Mouse (Mus musculus) thymus, adult 2 months (tissue): ENCODE results near the gene Clstn1. TPM values are rescaled to one million over a fixed set of nuclear protein-coding genes. Genes with fewer than 3 reads are reported as not detected.

ENCODE experiments used
- DNase-seq: peaks from one replicate; pipeline ENCODE4 v3.0.0; 2021
- H3K27ac ChIP-seq: fragments of 200-500 bp; 2 replicates; pipeline ENCODE4 v1.5.1; 2012; ENCODE audit warnings: low read length, control low read depth; ENCODE audit not compliant: control insufficient read depth, insufficient read depth
- H3K27me3 ChIP-seq: fragments of 200-500 bp; 2 replicates; pipeline ENCODE4 v1.6.1; 2012; ENCODE audit warnings: mild to moderate bottlenecking, low read length, moderate library complexity, mixed read lengths; ENCODE audit not compliant: control insufficient read depth, insufficient read depth
- H3K36me3 ChIP-seq: fragments of 200-500 bp; 2 replicates; pipeline ENCODE4 v1.6.1; 2012; ENCODE audit warnings: mild to moderate bottlenecking, low read length, moderate library complexity; ENCODE audit not compliant: control insufficient read depth, insufficient read depth
- H3K4me1 ChIP-seq: fragments of 200-500 bp; replicated peaks from 2 replicates; pipeline ENCODE4 v1.6.1; 2012; ENCODE audit warnings: low read length; ENCODE audit not compliant: control insufficient read depth, insufficient read depth
- H3K4me3 ChIP-seq: fragments of 200-500 bp; 2 replicates; pipeline ENCODE4 v1.5.1; 2012; ENCODE audit warnings: mild to moderate bottlenecking, low read length, control low read depth, moderate library complexity; ENCODE audit not compliant: control insufficient read depth, insufficient read depth
- CTCF ChIP-seq: fragments of 200-500 bp; IDR thresholded peaks from 2 replicates; pipeline ENCODE4 v1.5.1; 2012; ENCODE audit warnings: mild to moderate bottlenecking, control low read depth, low read length, moderate library complexity, borderline replicate concordance; ENCODE audit not compliant: control insufficient read depth, poor library complexity, insufficient read depth; ENCODE audit errors: extremely low read depth
- POLR2A ChIP-seq: fragments of 200-500 bp; IDR thresholded peaks from 2 replicates; pipeline ENCODE4 v1.6.1; 2012; ENCODE audit warnings: mild to moderate bottlenecking, low read length, control low read depth, moderate library complexity; ENCODE audit not compliant: control insufficient read depth, poor library complexity, insufficient read depth; ENCODE audit errors: extremely low read depth
- WGBS: fragments of 180-500 bp; shearing (Covaris S2); methylation state at CpG from one replicate; pipeline ENCODE4 v1.1.7; 2018; 5-methylcytosine and 5-hydroxymethylcytosine counted together
- polyA plus RNA-seq: library from polyadenylated mRNA; depleted of rRNA; stranded (reverse); fragments of >200 nt; gene quantifications from 2 replicates; pipeline ENCODE4 v1.2.3, GENCODE M21; 2012

The Clstn1 gene
- polyA plus RNA-seq, 1 experiment: 24.5 TPM

DNA sequence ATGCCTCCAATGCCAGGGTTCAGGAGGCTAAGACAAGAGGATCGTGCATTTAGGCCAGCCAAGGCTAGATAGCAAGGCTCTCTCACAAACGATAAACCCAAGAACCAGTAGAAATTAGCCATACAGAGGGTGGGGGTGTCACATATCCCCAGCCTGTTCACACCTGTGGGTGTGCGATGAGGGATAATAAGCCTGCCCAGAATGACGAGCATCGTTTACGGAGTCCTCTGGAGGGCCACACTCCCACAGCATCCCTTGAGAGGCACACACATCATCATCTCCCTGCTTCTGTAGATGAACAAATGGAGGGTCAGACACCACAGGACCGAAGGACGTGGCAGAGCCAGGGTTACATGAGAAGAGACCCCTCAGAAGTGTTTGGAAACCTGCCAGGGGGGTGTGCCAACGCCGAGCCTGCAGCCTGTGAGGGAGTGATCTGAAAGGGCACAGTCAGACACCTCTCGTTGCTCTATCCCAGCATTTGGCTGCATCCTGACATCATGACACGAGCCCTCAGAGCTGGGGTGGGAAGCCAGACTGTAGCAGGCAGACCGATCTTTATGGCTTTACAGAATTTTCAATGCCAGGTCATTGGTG is 8.1 kb upstream of the Clstn1 start:
- TF ChIP-seq CTCF (no peak), POLR2A (no peak)
- H3K36me3 ChIP-seq: no peaks in the 10 kb centered on the region
- DNase-seq: no peak
- no peaks in the 10 kb centered on the region; the same call in 1 of the 2 replicates for H3K27me3 ChIP-seq
- H3K4me1 ChIP-seq: no peaks in the 10 kb centered on the region
- 81% methylated on average over 13 of the region's 13 CpGs for WGBS
- H3K4me3 ChIP-seq: no peak overlapping the region
- H3K27ac ChIP-seq: no peak overlapping the region

- H3K27me3 ChIP-seq: no peaks in the 10 kb centered on the region; the same call in 1 of the 2 replicates
Measured at GRCm38 (mm10) chr4:149578831-149579230, 7.4 kb upstream of the Clstn1 start.

GRCm38 (mm10) chr4:149585236-149585635 is 1.0 kb upstream of the Clstn1 start:
- H3K27me3 ChIP-seq: peaks cover 17% of the 10 kb centered on the region
- H3K4me1 ChIP-seq: peaks cover 11% of the 10 kb centered on the region
- H3K36me3 ChIP-seq: no peaks in the 10 kb centered on the region
- 81% methylated on average over 8 of the region's 8 CpGs for WGBS
- DNase-seq: no peak
- no peak overlapping the region for H3K4me3 ChIP-seq
- TF ChIP-seq POLR2A: no peak
- TF ChIP-seq CTCF: no peak
- no peak overlapping the region for H3K27ac ChIP-seq

More at GRCm38 (mm10) chr4:149578831-149579230, 7.4 kb upstream of the Clstn1 start:
- Histone ChIP-seq H3K4me3 (no peak overlapping the region), H3K36me3 (no peaks in the 10 kb centered on the region), H3K4me1 (no peaks in the 10 kb centered on the region), H3K27ac (no peak overlapping the region)
- WGBS: 75% methylated on average over 7 of the region's 7 CpGs
- no peak for TF ChIP-seq POLR2A
- TF ChIP-seq CTCF: no peak
- no peak for DNase-seq

DNA sequence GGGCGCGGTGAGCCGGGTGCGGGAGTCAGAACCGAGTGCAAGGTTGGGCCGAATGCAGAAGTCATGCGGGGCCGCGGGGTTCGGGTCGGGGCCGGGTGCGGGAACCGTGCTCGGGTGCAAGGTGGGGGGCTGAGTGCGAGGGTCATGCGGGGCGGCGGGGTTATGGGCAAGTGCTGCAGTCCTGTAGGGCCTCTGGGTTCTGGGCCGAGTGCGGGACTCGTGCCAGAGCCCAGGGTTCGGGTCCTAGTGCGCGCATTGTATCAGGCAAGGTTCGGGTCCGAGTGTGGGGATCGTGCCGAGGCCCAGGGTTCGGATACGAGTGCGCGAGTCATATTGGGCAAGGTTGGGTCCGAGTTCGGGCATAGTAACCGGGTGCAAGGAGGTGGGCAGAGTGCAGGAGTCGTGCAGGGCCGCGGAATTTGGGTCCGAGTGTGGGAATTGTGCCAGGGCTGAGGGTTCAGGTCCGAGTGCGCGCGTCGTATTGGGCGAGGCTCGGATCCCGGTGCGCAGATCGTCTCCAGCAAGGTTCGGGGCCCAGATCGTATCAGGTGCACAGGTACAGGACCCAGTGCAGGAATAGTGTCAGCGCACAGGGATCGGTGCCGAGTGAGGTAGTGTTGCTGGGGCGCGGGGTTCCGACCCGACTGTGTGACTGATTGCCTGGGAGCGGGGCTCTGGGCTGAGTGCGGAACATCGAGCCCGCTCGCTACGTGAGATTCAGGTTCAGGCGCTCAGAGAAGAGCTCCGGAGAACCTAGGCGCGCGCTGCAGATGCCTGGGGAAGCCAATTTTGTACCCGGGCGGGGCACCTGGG is 721 bp downstream of the Clstn1 start:
- TF ChIP-seq POLR2A: no peak
- no peak for TF ChIP-seq CTCF
- no peak overlapping the region for H3K27ac ChIP-seq
- H3K4me1 ChIP-seq: peaks cover 11% of the 10 kb centered on the region
- H3K27me3 ChIP-seq: peaks cover 17% of the 10 kb centered on the region
- DNase-seq: no peak
- WGBS: 4% methylated on average over 72 of the region's 72 CpGs
- no peaks in the 10 kb centered on the region for H3K36me3 ChIP-seq
- peak overlapping the region; percentile 47 for H3K4me3 ChIP-seq

GRCm38 (mm10) chr4:149587596-149588168 is 1.4 kb downstream of the Clstn1 start:
- H3K36me3 ChIP-seq: no peaks in the 10 kb centered on the region
- peaks cover 11% of the 10 kb centered on the region for H3K4me1 ChIP-seq
- H3K27ac ChIP-seq: no peak overlapping the region
- no peak for DNase-seq
- H3K27me3 ChIP-seq: peaks cover 17% of the 10 kb centered on the region
- H3K4me3 ChIP-seq: peak overlapping the region; percentile 47; the same call in 1 of the 2 replicates
- 38% methylated on average over 24 of the region's 24 CpGs for WGBS
- TF ChIP-seq POLR2A: no peak
- TF ChIP-seq CTCF: no peak

- Histone ChIP-seq H3K4me3 (no peak overlapping the region), H3K27ac (no peak overlapping the region), H3K4me1 (peaks cover 11% of the 10 kb centered on the region), H3K27me3 (peaks cover 17% of the 10 kb centered on the region), H3K36me3 (no peaks in the 10 kb centered on the region)
- WGBS: 62% methylated on average over 1 of the region's 1 CpGs
- TF ChIP-seq CTCF (no peak), POLR2A (no peak)
- DNase-seq: no peak
Measured at GRCm38 (mm10) chr4:149590200-149590599, 3.9 kb downstream of the Clstn1 start.
